Mouse (Mus musculus) erythroid progenitor cell, adult 5-6 weeks (primary cell): ENCODE data around the gene Srrm4. TPM values are rescaled to one million over a fixed set of nuclear protein-coding genes. Genes with fewer than 3 reads are reported as not detected.

ENCODE experiments used
- ATAC-seq: replicated peaks from 2 replicates; pipeline ENCODE4 v1.8.0; 2016; ENCODE audit warnings: moderate number of reproducible peaks, mild to moderate bottlenecking, moderate TSS enrichment, inconsistent platforms; ENCODE audit not compliant: poor library complexity, low FRiP score, severe bottlenecking
- total RNA-seq, 2 experiments: library from RNA; stranded (forward) in 1 of 2; stranded (reverse) in 1 of 2; fragments of 150-400 nt in 1 of 2; fragments of 186-747, 209-891 nt in 1 of 2; gene quantifications; 2 replicates each; pipeline versions ENCODE4 v1.2.3 to v1.2.4; 2015 to 2017; ENCODE audit warnings: low replicate concordance in 2 of 2

The Srrm4 gene
- total RNA-seq, 2 experiments from 2014 or later = not detected

DNA sequence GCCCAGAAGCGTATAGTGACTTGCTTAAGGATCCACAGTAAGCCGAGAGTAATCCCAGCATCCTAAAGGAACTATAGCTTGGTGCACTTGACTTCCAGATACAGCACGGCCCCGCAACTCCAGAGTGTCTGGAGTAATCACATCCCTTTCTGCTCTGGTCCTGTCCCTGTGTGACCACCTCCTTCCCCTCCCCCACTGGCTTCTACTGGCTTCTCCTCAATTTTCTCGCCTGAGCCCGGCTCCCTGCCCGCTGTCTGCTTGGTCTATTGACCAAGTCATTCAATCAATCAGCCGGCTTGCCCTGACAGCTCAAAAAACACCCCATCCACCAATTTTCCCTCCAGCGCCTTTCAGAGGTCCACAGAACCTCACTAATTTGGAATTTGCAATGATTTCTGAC, 96.2 kb downstream of the Srrm4 start:
- no peak for ATAC-seq

DNA sequence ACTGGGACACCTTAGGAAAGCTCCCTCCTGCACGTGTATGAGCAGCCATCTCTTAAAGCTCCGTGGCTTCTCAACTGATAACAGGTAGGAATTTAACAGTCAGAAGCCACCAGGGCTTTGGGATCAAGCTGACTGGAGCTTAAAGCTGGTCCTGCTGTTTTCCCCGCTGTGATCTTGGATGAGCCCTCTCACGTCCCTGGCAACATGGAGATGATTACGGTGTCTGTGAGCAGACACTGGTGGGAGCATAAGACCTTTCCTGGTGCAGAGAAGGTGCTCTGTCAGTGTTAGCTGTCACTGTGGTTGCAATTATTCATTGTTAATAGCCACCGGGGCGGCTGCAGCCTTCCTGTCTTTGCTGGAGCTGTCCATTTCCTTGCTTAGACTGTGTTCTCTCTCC, 97.2 kb downstream of the Srrm4 start:
- ATAC-seq = no peak

DNA sequence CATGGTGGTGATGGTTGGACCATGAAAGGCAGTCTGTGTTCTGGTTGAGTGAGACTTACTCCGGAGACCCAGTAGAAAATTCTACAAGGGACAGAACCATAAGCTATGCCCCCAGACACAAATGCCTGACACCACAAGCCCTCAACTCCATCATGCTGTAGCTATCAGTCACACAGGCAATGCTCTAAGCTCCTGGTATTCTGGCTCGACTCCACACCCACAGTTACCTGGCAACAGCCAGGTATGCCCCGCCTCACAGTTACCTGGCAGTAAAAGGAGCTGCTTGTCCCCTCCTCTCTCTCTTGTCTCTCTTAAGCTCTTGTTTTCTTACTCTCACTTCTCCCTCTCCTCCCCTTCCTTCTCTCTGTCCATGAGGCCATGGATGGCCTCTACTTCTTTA, 98.9 kb downstream of the Srrm4 start:
- ATAC-seq = no peak

DNA sequence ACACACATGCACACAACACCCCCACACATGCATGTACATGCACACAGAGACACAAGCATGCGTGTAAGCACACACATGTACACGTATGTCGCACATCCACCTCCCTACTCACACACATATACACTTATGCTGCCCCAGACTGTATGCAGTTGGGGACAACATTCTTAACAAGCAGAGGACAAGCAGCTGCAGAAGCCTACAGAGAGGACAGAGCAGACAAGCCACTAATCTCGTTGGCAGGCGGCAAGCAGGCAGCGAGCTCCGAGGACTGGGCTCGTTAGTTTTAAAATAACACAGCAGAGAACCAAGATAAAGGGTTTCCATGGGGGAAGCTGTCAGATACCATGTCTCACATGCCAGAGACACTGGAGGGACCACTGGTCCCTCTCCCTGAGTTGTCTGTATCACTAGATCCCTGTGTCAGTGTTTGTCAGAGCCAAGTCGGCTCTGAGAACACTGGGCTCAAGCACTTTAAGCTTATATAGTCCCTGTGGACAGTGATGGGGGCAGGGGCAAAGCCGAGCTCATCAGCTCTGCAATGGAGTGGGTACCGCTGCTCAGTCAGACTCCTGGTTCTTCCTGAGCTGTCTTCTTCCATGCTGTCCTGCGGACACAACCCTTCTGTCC, 99.7 kb downstream of the Srrm4 start:
- no peak for ATAC-seq

DNA sequence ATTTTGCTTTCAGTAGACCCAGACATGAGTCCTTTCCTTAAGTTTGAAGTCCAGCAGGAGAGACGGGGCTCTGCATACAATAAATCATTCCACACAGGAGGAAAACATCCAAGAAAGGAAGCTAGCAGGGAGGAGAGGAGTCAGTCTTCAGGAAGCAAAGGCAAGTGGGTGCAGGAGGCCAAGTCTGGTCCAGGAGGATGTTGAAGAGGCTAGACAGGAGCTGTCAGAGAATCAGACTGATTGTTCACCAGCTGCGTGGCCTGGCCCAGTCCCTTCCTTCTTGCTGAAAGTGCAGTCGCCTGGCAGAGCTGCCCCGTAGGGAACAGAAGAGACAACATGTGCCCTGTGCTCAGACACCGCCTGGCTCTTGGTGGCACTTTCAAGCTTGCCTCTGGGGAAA, 100.8 kb downstream of the Srrm4 start:
- no peak for ATAC-seq

DNA sequence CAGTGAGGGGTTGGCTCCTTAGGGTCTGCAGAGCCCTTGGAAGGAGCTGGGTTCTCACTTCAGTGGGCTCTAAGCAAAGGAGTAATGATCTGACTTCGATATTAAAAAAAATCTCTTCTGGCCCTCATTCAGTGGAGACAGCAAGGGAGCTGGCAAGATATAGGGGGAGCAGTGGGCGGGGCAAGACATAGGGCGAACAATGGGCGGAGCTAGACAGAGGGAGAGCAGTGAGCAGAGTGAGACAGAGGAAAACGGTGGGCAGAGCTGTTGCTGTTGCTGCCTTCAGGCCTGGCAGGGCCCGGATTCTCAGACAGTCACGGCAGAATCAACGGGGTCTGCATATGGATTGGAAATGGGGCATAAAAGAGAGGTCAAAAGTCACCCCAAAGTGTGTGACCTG, 102.0 kb downstream of the Srrm4 start:
- no peak for ATAC-seq

DNA sequence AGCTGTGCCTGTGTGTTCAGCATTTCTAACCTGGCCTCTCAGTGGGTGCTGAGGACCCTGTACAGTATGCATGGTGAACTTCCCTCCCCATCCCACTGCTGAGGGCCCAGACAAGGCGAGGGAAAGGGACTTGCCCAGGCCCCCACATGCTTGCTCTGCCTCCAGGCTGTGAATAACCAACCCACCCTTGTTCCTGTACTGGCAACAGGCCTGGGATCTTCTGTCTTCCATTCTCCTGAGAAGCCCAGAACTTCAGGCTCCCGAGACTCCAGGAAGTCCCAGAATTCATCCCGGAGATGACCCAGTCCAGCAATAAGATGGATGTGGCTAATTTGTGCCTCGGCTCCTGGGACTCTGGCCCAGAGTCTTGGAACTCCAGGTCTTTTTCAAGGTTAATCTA, 105.5 kb downstream of the Srrm4 start:
- ATAC-seq = no peak

DNA sequence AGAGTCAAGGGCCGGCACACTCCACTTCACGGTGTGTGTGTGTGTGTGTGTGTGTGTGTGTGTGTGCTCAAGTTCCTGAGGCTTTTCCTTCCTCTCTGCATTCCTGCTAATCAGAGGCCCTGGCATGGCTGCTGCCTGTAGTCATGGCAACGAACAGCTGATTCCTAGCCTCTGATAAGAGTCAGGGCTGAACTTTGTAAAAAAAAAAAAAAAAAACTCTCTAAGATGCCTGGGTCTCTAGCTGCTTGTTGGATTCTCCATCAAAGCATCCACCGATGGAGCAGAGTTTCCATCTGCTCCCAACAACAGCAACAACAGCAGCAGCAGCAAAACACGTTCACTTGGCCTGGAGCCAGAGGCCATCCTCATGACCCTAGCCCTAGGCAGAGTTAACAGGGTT, 106.5 kb downstream of the Srrm4 start:
- ATAC-seq = no peak

DNA sequence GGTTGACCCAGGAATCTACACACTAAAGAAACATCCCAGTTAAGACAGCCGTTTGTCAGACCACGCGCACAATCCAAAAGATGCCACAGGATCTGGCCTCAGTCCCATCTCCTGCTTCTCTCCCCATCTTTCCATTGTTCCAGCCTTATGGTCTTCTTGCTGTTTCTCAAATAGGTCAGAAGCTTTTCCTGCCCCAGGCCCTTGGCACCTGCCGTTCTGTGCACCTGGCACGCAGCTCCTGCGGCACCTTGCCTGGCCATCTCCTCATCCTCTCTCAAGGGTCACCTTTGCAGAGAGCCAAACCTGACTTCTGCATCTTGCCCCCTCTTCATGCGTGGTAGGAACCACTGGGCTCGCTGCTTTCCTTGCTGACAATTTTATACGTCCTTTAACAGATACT, 107.4 kb downstream of the Srrm4 start:
- no peak for ATAC-seq

DNA sequence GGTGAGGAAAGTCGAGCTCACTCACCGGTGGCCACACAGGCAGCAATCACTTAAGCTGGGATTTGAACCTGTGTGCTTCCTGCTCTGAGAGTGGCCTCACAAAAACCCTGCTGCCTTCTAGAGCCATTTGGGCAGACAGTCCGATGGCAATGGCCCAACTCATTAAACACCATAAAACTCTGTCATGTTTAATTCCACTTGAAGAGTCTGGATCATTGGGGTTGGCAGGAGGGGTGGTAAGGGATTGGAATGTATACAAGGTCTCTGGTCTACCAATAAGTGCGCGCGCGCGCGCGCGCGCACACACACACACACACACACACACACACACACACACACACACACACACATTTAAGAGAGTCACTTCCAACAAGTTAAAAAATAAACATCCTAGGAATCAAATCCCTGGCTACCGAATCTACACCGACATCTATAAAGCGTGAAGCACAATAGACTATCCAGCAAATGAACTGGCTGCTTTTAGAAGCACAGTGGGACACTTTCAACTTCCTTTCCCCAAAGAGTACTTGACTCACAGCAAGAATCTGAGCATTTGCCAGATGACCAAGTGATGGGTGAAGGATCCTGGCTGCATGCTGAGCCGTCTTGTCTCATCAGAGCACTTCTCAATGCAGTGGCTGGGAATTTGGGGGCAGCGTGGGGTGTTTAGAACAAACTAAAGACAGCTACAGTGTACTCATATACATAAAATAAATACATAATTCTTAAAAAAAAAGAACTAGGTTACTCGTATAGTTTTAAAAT, 112.8 kb downstream of the Srrm4 start:
- ATAC-seq = no peak

DNA sequence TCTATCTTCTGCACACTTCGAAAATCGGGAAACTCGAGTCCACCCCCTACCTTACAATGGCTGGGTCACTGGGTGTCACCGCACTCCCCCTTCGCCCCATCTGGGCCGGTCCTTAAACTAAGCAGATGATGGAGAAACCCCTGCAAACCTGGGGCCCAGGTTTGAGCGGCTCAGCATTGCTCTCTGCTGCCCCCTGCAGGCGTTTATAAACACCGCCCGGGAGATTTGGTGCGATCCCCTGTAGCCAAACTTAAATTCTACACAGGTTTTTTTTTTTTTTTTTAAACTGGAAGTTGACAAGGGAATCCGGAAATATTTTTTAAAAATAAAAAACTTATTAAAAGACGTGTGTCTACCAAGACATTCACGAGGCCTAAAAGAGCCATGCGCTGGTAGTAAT, 115.6 kb downstream of the Srrm4 start:
- no peak for ATAC-seq

DNA sequence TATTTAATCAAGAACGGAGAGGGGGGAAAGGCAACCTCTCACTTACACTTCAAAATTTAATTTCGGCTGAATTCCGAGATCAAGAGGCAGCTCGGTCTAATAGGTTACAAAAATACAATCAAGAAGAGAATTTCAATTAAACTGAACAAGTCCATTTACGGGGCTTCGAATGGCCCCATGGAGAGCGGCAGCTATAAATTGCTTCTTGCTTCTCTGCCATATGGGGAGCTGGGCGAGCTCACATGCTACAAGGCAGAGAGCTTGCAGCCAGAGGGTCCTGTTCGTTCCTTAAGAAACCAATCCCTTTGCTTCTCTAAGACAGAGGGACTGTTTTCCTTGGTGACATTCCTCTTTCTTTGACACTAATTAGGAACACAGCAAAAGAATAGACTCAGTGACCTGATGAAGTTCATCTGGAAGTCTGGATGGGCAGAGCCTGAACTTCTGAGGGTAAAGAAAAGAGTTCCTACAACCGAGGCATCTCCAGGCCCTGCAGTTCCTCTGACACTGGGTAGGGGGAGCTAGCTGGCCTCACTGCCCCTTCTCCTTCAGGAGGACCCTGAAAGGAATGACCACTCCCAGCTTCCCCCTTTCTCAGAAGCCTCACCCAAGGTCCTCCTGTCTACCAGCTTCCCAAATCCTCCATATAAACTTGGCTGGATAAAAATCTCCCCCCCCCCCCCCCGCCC, 130.1 kb downstream of the Srrm4 start:
- no peak for ATAC-seq

DNA sequence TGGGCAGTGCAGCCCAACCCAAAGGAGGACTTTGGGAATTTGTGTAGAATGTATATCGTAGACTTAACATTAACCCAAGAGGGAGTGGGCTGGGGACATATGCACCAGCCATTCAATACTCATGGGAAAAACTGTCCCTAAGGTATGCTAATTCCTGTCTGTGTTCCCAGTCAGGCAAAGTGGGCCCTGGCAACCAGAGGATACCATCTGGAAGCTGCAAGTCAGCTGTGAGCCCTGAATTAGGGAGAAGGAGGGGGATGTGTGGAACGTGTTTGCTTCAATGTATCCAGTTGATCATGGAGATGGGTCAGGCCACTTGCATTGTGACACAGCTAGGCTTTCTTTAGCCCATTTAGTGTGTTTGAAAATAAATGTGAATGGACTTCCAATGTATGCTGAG, 131.6 kb downstream of the Srrm4 start:
- no peak for ATAC-seq

DNA sequence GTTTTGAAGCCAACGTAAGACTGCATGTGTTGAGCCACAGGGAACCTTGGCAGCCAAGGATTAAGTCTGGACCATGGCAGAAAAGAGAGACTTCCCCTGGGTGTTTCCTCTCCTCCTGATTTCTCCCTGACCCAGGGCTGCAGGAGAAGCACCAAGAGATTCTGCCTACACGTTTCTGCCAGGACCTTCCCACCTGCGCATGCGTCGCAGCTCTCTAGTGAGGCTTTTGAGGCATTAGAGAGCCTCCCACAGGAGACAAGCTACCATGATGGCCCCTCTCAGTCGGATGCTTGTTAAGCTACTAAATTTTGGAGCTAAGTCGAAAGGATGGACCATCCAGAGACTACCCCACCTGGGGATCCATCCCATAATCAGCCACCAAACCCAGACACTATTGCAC, 133.8 kb downstream of the Srrm4 start:
- ATAC-seq = no peak

DNA sequence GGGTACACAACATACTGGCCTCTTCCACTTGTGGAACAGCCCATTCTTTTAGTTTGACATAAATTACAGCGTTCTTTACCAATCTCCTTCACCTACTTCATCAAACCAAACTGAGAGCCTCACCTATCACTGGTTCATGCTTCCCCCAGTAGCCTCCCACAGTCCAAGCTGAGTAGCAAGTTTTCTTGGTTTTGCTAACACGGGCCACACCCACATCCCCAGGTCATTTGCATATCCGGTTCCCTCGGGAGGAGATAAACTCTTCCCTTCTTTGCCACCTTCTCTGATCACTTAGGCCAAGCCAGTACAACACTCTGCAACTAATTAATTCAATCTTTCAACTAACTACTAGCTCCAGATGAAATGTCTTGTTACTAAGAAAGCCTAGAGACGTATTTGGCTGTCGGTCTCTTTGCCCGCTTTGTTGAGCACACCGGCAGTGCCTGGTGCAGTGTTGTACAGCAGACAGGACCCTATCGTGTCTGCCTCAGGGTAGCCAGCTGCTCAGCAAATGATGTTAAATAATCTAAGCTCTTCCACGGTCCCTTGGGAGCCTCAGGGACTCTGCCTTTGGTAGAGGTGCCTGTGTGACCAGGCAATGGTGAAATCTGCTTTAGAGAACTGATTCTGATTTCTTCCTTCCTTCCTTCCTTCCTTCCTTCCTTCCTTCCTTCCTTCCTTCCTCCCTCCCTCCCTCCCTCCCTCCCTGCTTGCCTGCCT, 134.7 kb downstream of the Srrm4 start:
- no peak for ATAC-seq

DNA sequence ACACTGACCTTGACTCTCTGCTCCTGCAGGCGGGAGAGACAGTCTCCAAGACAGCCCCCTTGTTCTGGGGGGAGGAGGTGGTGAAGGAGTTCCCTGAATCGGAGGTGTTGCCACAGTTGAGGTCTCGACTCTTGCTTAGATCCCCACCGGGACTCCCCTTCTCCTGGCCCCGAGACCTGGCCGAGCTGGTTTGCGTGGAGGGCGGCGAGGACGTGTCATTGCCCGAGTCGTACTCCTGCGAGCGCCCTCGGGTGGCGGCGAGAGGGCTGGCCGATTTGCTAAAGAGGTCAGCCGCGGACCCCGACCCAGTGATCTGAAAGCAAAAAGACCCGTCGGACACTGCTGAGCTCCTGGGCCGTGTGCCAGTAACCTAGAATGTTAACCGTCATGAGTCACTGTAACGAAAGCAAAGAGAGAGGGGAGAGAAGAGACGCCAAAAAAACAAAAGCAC, 138.2 kb downstream of the Srrm4 start:
- ATAC-seq = no peak

DNA sequence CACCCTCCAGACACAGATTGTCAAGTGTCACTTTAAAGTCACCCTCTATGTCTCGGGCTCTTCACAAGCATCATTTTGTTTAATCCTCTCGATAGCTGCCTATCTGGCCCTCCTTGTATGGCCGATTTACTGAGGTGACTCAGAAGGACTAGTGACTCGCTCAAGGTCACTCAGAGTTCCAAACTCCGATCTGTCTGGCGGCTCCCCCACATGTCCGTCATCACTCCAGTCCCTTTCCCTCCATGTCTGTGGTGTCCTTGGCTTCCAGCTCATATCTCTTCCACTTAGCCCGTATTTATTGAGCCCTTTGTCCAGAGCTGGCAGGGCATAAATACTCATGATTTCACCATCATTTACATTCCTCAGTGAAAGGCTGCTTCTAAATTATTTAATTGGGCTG, 140.7 kb downstream of the Srrm4 start:
- ATAC-seq = no peak

DNA sequence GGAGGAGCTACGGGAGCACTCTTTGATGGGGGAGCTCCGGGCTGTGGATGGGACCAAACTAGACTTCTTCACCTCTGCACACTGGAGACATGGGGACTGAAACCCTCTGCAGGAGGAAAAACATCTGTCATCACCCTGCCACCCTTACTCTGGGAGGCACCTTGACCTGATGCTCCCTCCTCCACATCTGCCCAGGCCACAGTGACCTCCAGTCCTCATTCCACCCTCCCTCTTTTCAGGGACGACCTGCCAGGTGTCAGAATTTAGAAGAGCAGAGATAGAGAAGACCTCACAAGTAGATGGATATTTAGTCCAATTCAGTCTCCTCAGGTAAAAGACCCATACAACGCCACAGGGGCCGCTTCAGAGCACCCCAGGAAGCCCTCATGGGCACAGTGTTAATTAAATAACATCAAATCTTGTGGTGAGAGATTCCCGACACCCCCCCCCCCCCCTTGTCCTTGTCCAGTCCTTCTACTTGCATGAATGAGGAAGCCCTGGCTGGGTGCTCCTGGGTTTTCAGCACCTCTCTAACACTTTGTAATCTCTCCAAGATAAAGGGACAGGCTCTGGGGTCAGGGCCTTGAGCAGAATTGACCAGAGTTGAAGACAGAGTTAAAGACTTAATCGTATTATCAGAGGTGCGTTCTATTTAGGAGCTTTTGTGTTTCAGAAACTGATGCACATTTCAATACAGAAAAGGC, 141.9 kb downstream of the Srrm4 start:
- no peak for ATAC-seq

DNA sequence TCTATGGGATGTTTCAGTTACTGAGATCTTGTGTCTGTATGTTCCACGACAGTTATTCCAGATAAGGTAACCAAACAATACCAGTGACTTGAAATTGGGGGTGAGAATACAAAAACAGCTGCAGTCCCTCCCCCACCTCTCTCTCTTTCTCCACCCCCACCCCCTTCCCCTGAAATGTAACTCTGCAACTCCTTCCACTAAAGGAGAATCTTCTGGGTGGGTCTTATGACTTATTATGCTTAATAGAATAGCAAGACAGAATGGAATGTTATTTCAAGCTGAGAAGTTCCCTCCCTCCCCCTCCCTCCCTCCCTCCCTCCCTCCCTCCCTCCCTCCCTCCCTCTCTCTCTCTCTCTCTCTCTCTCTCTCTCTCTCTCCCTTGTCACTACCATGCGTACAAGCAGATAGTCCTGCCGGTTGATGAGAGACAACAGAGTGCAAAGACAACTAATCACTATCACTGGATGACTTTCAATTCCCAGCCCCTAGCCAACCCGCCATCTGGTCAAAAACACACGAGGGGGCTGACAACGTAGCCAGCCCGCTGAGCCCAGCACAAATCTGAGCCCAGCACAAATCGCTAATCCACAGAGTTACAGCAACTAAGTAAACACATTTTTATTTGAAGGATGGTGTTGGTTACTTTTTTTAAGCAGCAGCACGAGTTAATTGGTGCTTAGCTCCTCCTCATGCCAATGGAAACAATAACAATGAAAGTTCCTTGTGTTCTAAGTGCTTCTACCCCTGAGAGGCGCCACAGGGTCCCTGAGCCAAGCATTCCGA, 143.0 kb downstream of the Srrm4 start:
- no peak for ATAC-seq
